Mouse (Mus musculus): ENCODE data around the gene Drc7.

The Drc7 gene

GRCm38 (mm10) chr8:95126497-95126896 is 71.6 kb downstream of the Drc7 start:
- DNase-seq (ENCODE audit: low spot score in 2 of 2) = peak in 1 of 2 experiments; percentile 57

- DNase-seq (ENCODE audit: low spot score in 2 of 2) = no peak
These were observed 72.8 kb downstream of the Drc7 start for GRCm38 (mm10) chr8:95127658-95128057.
